Mouse (Mus musculus): ENCODE results near the gene Ndufa10. TPM values are rescaled to one million over a fixed set of nuclear protein-coding genes. Genes with fewer than 3 reads are reported as not detected.
"Not testable (repeated sequence)": the region's sequence is repeated elsewhere in the genome, so short reads cannot be mapped to it uniquely, and the experiment has no call there.

Gene Ndufa10
- polyA plus RNA-seq (2015; fragmentation: Nextera tagmentation; extraction: Ambion mirVana): 249 and 278 TPM in 2 replicates

DNA sequence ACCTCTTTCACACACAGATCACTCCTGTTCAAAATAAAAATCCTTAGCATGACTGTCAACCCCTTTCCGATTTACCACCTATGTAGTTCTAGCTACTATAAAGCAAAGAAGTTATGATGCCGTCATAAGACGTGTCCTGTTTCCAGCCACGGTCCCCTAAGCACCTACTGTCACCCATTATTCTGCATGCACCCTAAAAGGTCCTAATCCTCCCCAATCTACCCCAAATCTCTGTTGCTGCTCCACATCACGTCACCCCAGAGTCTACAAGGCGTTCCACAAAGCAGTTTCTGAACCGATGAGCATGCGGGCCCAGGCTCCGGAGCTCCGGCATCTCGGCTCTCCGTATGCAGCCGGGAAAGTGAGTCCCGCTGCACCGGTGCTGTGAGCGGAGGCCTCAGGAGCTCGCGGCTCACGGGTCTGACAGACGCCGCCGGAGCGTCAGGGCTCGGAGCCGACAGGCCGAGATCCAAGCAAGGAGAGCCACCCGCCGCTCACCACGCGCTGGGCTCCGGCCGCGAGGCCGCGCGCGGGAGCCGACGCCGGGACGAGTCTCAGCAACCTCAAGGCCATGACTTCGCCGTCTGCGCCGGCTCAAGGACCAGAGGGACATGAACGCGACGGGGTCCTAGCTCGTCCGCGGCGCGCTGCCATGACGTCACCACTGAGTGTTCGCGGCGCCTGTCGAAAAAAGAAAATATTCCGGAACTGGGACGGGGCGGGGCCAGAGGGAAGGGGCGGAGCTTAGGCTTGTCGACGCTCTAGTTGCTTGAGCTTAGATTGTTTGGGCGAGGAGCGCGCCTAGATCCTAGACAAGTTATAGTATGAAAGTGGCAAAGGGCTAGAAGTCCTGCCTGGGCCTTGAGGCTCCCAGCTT lies at the start of gene Ndufa10:
Gene Ndufa10 (minus strand): TSS at position 696 of the 877 bp plus-strand sequence.
- no peaks in the 10 kb centered on the region for H3K9me3 ChIP-seq (replicated peaks)
- H3K4me2 ChIP-seq (replicated peaks): peak within 1 kb of the TSS; percentile 88
- peaks cover 24% of the 10 kb centered on the region for H3K36me3 ChIP-seq
- peak within 1 kb of the TSS; percentile 93 for H3K9ac ChIP-seq
- H3K4me1 ChIP-seq: peaks cover 15% of the 10 kb centered on the region
- H3K27me3 ChIP-seq: no peaks in the 10 kb centered on the region
- H3K27ac ChIP-seq (replicated peaks): peak within 1 kb of the TSS; percentile 86
- ATAC-seq (ENCODE audit: insufficient number of reproducible peaks, low FRiP score, low TSS enrichment, low read depth): peak; percentile 93
- H3K4me3 ChIP-seq (replicated peaks): peak within 1 kb of the TSS; percentile 98
- WGBS: under 1% methylated on average over 67 of the region's 67 CpGs

DNA sequence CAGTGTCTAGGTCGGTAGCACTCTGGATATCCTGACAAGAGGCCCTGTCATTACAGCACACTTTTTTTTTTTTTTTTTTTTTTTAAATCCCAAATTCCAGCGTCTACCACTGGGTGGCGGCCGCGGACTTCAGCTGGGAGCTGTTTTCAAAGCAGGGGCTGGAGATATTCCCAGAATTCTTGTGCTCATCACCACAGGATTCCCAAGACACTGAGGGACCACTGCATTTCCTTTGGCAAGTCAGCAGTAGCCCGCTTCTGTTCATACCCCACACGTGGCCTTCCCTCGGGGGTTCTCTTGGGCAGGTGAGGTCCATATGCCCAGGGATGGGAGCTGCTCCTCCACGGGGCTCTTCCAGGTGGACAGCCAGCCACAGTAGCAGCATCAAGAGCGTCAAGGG lies 47.7 kb upstream of the Ndufa10 start:
- WGBS: 15% methylated on average over 10 of the region's 10 CpGs
- Histone ChIP-seq H3K27ac (replicated peaks) (no peak overlapping the region), H3K9ac (no peak overlapping the region), H3K27me3 (0 out of 2 replicates have a peak, but pooled peaks cover 6% of the 10 kb centered on the region), H3K4me3 (replicated peaks) (no peak overlapping the region), H3K9me3 (replicated peaks) (no peaks in the 10 kb centered on the region), H3K4me1 (no peaks in the 10 kb centered on the region), H3K4me2 (replicated peaks) (no peak overlapping the region), H3K36me3 (no peaks in the 10 kb centered on the region)
- no peak for ATAC-seq (ENCODE audit: insufficient number of reproducible peaks, low FRiP score, low TSS enrichment, low read depth)

DNA sequence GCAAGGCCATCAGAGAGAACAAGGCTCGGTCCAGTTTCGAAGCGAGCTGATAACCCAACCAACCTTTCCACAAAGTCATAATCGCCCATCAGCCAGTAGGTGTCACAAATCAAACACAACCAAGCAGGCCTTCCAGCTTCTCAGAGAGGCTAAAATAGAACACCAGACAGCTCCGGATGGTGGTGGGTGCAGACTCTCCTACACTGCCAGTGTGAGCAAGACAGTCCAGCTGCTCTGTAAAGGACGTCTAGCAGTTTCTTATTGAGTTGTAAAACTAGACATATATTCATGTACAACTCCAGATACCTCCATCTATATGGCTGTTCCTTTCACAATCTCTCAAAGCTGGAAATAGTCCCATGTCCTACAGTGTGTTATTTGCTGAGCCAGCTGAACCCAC lies 45.4 kb upstream of the Ndufa10 start:
- 0 out of 2 replicates have a peak, but pooled peaks cover 6% of the 10 kb centered on the region for H3K27me3 ChIP-seq
- no peak overlapping the region for H3K9ac ChIP-seq
- H3K27ac ChIP-seq (replicated peaks): no peak overlapping the region
- no peak for ATAC-seq (ENCODE audit: insufficient number of reproducible peaks, low FRiP score, low TSS enrichment, low read depth)
- no peaks in the 10 kb centered on the region for H3K36me3 ChIP-seq
- H3K4me2 ChIP-seq (replicated peaks): no peak overlapping the region
- no peak overlapping the region for H3K4me3 ChIP-seq (replicated peaks)
- no peaks in the 10 kb centered on the region for H3K4me1 ChIP-seq
- WGBS: 88% methylated on average over 6 of the region's 6 CpGs
- no peaks in the 10 kb centered on the region for H3K9me3 ChIP-seq (replicated peaks)

DNA sequence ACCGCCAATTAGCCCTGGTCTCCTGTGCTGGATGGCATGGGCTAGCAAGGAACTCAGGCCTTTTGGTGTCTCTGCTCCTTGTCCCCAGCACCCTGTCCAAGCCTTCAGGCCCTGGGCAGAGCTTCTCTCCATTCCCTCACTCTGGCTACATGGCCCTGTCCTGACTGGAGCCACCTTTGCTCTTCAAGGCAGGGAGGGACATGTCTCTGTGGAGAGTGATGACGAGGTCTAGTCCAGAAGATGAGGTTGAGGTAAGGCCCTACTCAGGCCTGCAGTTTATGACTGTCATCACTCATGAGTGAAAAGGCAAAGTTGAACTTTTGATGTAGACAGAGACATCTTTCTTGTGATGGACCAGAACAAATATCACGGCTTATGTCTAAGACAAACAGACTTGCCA lies 44.9 kb upstream of the Ndufa10 start, which contains the start of gene Olfr1414:
Gene Olfr1414 (minus strand): TSS at position 101 of the 400 bp plus-strand sequence.
- H3K4me3 ChIP-seq (replicated peaks): no peak within 1 kb of the TSS
- 84% methylated on average over 3 of the region's 3 CpGs for WGBS
- H3K27ac ChIP-seq (replicated peaks): no peak within 1 kb of the TSS
- H3K9me3 ChIP-seq (replicated peaks): no peaks in the 10 kb centered on the region
- no peaks in the 10 kb centered on the region for H3K36me3 ChIP-seq
- no peak within 1 kb of the TSS for H3K4me2 ChIP-seq (replicated peaks)
- no peak within 1 kb of the TSS for H3K9ac ChIP-seq
- H3K4me1 ChIP-seq: no peaks in the 10 kb centered on the region
- ATAC-seq (ENCODE audit: insufficient number of reproducible peaks, low FRiP score, low TSS enrichment, low read depth): no peak
- H3K27me3 ChIP-seq: 0 out of 2 replicates have a peak, but pooled peaks cover 6% of the 10 kb centered on the region

DNA sequence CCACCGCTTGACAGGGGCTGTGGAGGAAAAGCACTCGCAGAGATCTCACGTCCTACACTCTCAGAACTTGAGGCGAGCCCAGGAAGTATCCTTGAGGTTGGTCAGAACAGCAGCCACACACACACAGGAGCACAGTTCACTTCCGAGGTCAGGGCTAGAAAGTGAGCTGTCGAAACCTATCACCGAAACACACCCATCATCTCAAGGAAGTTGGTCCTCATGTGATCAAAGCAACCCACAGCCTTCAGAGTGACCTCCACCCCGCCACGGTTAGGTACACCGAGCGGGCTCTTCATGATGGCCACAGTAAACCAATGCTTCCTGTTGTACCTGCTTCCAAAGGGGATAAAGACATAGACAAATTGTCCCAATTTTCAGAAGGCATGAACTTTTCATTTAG lies 41.7 kb upstream of the Ndufa10 start:
- no peaks in the 10 kb centered on the region for H3K9me3 ChIP-seq (replicated peaks)
- no peak for ATAC-seq (ENCODE audit: insufficient number of reproducible peaks, low FRiP score, low TSS enrichment, low read depth)
- H3K4me3 ChIP-seq (replicated peaks): no peak overlapping the region
- H3K9ac ChIP-seq: no peak overlapping the region
- no peak overlapping the region for H3K4me2 ChIP-seq (replicated peaks)
- no peaks in the 10 kb centered on the region for H3K4me1 ChIP-seq
- H3K27ac ChIP-seq (replicated peaks): no peak overlapping the region
- 76% methylated on average over 11 of the region's 11 CpGs for WGBS
- H3K27me3 ChIP-seq: 0 out of 2 replicates have a peak, but pooled peaks cover 6% of the 10 kb centered on the region
- H3K36me3 ChIP-seq: no peaks in the 10 kb centered on the region

DNA sequence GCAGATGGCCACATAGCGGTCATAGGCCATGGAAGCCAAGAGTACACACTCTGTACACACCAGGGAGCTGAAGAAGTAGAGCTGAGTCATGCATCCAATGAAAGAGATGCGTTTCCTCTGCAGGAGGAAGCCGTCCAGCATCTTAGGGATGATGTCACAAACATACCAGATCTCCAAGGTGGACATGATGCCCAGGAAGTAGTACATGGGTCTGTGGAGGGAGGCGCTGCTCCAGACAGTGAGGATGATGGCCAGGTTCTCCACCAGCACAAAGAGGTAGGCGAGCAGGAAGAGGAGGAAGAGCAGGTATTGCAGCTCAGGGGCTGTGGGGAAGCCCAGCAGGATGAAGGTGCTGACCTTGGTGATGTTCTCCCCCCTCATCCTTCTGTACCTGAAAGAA lies 38.0 kb upstream of the Ndufa10 start:
- not testable (repeated sequence) for H3K4me1 ChIP-seq; H3K27me3 ChIP-seq; H3K9ac ChIP-seq; H3K9me3 ChIP-seq (replicated peaks); H3K4me2 ChIP-seq (replicated peaks); H3K4me3 ChIP-seq (replicated peaks); ATAC-seq (ENCODE audit: insufficient number of reproducible peaks, low FRiP score, low TSS enrichment, low read depth); H3K36me3 ChIP-seq; H3K27ac ChIP-seq (replicated peaks)
- 79% methylated on average over 5 of the region's 5 CpGs for WGBS

DNA sequence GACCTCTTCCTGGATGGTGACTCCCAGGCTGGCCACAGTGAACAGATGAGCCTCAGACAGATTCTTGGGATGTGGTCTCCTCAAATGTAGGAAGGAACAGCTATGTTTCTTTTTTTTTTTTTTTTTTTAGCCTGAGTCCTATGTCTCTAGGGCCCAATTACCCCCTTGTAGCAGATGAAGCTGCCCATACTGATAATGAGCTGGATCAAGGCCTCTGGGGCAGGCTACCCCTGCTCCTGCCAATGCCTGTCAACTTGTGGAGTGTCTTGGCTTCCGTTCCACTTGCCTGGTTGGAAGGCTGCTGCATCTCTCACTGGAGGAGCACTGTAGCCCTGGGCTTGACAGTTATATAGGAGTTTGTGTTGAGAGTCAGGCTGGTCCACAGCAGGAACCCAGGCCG lies 22.3 kb upstream of the Ndufa10 start, which contains the start of gene Olfr1415:
Gene Olfr1415 (minus strand): TSS at position 101 of the 400 bp plus-strand sequence.
- Histone ChIP-seq H3K9me3 (replicated peaks) (no peaks in the 10 kb centered on the region; the same call in 1 of the 2 replicates), H3K4me3 (replicated peaks) (no peak within 1 kb of the TSS), H3K27ac (replicated peaks) (no peak within 1 kb of the TSS), H3K9ac (no peak within 1 kb of the TSS), H3K36me3 (no peaks in the 10 kb centered on the region), H3K27me3 (no peaks in the 10 kb centered on the region), H3K4me1 (no peaks in the 10 kb centered on the region), H3K4me2 (replicated peaks) (no peak within 1 kb of the TSS)
- no peak for ATAC-seq (ENCODE audit: insufficient number of reproducible peaks, low FRiP score, low TSS enrichment, low read depth)
- 83% methylated on average over 2 of the region's 2 CpGs for WGBS

DNA sequence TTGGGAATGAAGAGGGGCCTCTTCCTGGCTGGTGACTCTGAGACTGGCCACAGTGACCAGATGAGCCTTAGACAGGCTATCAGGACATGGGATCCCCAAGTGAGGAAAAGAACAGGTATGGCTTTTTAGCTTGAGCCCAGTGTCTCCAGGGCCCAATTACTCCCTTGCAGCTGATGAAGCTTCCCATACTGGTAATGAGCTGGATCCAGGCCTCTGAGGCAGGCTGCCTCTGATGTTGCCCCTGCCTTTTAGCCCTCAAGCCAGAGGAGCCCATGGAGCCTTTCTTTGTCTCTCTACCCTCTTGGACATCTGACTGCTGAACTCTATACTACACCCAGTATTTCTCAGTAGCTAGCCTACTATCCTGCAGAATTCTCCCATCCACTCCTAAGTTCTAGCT lies 11.4 kb upstream of the Ndufa10 start, which contains the start of gene Olfr1416:
Gene Olfr1416 (minus strand): TSS at position 101 of the 400 bp plus-strand sequence.
- Histone ChIP-seq H3K27me3 (no peaks in the 10 kb centered on the region), H3K9ac (no peak within 1 kb of the TSS), H3K9me3 (replicated peaks) (no peaks in the 10 kb centered on the region), H3K4me1 (no peaks in the 10 kb centered on the region), H3K36me3 (no peaks in the 10 kb centered on the region), H3K27ac (replicated peaks) (no peak within 1 kb of the TSS), H3K4me3 (replicated peaks) (no peak within 1 kb of the TSS), H3K4me2 (replicated peaks) (no peak within 1 kb of the TSS)
- ATAC-seq (ENCODE audit: insufficient number of reproducible peaks, low FRiP score, low TSS enrichment, low read depth): no peak

DNA sequence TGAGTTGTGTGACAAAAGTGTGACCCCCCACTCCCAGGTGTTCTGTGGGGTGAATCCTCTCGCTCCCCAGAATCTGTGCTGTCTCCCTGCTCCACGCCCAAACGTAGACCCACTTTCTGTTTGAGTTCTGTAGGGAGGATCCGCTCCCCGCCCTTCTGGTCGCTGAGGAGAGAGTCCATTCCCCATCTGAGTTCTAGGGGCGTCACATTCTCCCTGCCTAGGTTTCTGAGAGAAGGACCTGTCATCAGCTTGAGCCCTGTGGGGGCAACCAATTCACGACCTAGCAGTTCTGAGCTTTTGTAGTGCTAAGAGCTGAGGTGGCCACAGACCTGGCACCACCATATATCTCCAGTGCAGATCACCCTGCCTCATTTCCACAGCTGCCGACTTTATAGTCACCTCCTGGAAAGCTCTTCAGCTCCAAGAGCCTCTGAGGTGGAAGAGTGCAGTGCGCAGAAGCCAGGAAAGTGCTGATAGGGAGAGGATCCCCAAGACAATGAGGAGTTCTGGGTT lies 462 bp upstream of the Ndufa10 start:
- H3K27me3 ChIP-seq: no peaks in the 10 kb centered on the region
- peak overlapping the region; percentile 86 for H3K27ac ChIP-seq (replicated peaks)
- 2% methylated on average over 10 of the region's 10 CpGs for WGBS
- H3K9ac ChIP-seq: peak overlapping the region; percentile 39
- peak; percentile 79 for ATAC-seq (ENCODE audit: insufficient number of reproducible peaks, low FRiP score, low TSS enrichment, low read depth)
- H3K36me3 ChIP-seq: peaks cover 17% of the 10 kb centered on the region
- peak overlapping the region; percentile 98 for H3K4me3 ChIP-seq (replicated peaks)
- peak overlapping the region; percentile 88 for H3K4me2 ChIP-seq (replicated peaks)
- H3K4me1 ChIP-seq: peaks cover 15% of the 10 kb centered on the region
- no peaks in the 10 kb centered on the region for H3K9me3 ChIP-seq (replicated peaks)

DNA sequence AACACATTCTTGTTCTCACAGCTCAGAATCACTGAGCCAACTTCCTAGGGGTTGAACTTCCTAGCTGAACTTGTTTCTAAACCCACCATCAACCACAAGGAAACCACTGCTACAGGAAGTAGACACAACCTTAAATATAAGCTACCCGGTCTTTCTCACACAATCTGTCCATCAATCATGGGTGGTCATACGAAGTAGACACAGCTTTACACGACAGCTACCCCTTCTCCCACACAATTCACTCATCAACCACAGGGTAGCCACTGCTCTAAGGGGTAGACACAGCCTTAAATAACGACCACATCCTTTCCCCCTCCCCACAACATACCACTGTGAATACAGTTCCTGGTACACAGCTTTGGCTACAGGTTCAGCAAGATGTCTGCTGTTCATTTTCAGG lies 4.8 kb downstream of the Ndufa10 start:
- Histone ChIP-seq H3K27me3 (no peaks in the 10 kb centered on the region), H3K27ac (replicated peaks) (no peak overlapping the region), H3K36me3 (peaks cover 69% of the 10 kb centered on the region), H3K9me3 (replicated peaks) (no peaks in the 10 kb centered on the region), H3K4me1 (peaks cover 11% of the 10 kb centered on the region), H3K9ac (no peak overlapping the region), H3K4me2 (replicated peaks) (no peak overlapping the region), H3K4me3 (replicated peaks) (no peak overlapping the region)
- 89% methylated on average over 4 of the region's 4 CpGs for WGBS
- ATAC-seq (ENCODE audit: insufficient number of reproducible peaks, low FRiP score, low TSS enrichment, low read depth): no peak

DNA sequence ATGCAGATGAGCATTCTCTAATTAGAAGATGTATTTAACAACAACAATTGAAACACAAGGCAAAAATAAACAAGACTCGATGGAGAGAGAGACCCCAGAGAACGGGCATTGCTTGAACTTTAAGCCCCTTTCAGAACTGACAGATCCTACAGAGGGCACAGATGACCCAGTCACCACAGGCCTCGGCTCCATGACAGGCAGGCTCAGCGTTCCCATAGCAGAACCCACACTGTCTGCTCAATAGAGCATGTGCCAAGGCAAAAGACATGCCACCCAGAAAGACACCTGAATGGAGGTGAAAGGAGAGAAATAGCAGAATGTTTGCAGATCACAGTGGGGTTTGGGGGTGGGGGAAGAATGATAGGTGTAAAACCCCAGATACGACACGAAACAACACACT lies 15.2 kb downstream of the Ndufa10 start:
- Histone ChIP-seq H3K4me3 (replicated peaks) (no peak overlapping the region), H3K27me3 (no peaks in the 10 kb centered on the region), H3K9ac (no peak overlapping the region), H3K9me3 (replicated peaks) (0 out of 2 replicates have a peak, but pooled peaks cover 3% of the 10 kb centered on the region), H3K27ac (replicated peaks) (no peak overlapping the region), H3K4me1 (no peaks in the 10 kb centered on the region), H3K4me2 (replicated peaks) (no peak overlapping the region), H3K36me3 (peaks cover 86% of the 10 kb centered on the region)
- 91% methylated on average over 6 of the region's 6 CpGs for WGBS
- ATAC-seq (ENCODE audit: insufficient number of reproducible peaks, low FRiP score, low TSS enrichment, low read depth): no peak
